Mouse (Mus musculus) heart, embryonic 11.5 days (tissue): Measurements from ENCODE around the gene Pik3cd. TPM values are rescaled to one million over a fixed set of nuclear protein-coding genes. Genes with fewer than 3 reads are reported as not detected.

Source experiments
- ATAC-seq: fragments of 200-750 bp; cut with Nextera tagmentation; replicated peaks from 2 replicates; pipeline ENCODE4 v1.8.0; 2017; ENCODE audit warnings: moderate library complexity; ENCODE audit not compliant: insufficient number of reproducible peaks, low FRiP score, low TSS enrichment
- H3K27ac ChIP-seq: fragments of 300-500 bp; sonication (generic); 2 replicates; pipeline ENCODE4 v1.5.1; 2014; ENCODE audit warnings: mild to moderate bottlenecking, low read depth, low read length
- H3K27me3 ChIP-seq: fragments of 300-500 bp; sonication (generic); 2 replicates; pipeline ENCODE4 v1.6.1; 2014; ENCODE audit warnings: mild to moderate bottlenecking, low read length, mixed read lengths; ENCODE audit not compliant: control insufficient read depth, insufficient read depth
- H3K36me3 ChIP-seq: fragments of 300-500 bp; sonication (generic); 2 replicates; pipeline ENCODE4 v1.6.1; 2014; ENCODE audit warnings: mild to moderate bottlenecking, low read length, moderate library complexity, mixed read lengths; ENCODE audit not compliant: control insufficient read depth, insufficient read depth
- H3K4me1 ChIP-seq: fragments of 300-500 bp; sonication (generic); 2 replicates; pipeline ENCODE4 v1.6.1; 2014; ENCODE audit warnings: low read length; ENCODE audit not compliant: control insufficient read depth, insufficient read depth
- H3K4me2 ChIP-seq: fragments of 300-500 bp; sonication (generic); 2 replicates; pipeline ENCODE4 v1.6.1; 2014; ENCODE audit warnings: mild to moderate bottlenecking, moderate library complexity
- H3K4me3 ChIP-seq: fragments of 300-500 bp; sonication (generic); 2 replicates; pipeline ENCODE4 v1.5.1; 2014; ENCODE audit warnings: low read depth, low read length
- H3K9ac ChIP-seq: fragments of 300-500 bp; sonication (generic); 2 replicates; pipeline ENCODE4 v1.6.1; 2014; ENCODE audit warnings: mild to moderate bottlenecking, low read depth, low read length, moderate library complexity
- H3K9me3 ChIP-seq: fragments of 300-500 bp; sonication (generic); replicated peaks from 2 replicates; pipeline ENCODE4 v1.6.1; 2016; ENCODE audit warnings: low read length; ENCODE audit not compliant: control insufficient read depth
- WGBS: fragments of 180-500 bp; shearing (Covaris S2); extraction: QIAGEN DNeasy Blood & Tissue Kit; methylation state at CpG from one replicate; pipeline ENCODE4 v1.1.7; 2014; ENCODE audit not compliant: insufficient replicate concordance; 5-methylcytosine and 5-hydroxymethylcytosine counted together
- polyA plus RNA-seq: library from polyadenylated mRNA; unstranded; fragments of >200 nt; fragmentation: Nextera tagmentation; extraction: Ambion mirVana; gene quantifications from 2 replicates; pipeline ENCODE4 v1.2.1, GENCODE M21; 2014

The Pik3cd gene
- polyA plus RNA-seq, 1 experiment from 2014 or later: 2.3 TPM

DNA sequence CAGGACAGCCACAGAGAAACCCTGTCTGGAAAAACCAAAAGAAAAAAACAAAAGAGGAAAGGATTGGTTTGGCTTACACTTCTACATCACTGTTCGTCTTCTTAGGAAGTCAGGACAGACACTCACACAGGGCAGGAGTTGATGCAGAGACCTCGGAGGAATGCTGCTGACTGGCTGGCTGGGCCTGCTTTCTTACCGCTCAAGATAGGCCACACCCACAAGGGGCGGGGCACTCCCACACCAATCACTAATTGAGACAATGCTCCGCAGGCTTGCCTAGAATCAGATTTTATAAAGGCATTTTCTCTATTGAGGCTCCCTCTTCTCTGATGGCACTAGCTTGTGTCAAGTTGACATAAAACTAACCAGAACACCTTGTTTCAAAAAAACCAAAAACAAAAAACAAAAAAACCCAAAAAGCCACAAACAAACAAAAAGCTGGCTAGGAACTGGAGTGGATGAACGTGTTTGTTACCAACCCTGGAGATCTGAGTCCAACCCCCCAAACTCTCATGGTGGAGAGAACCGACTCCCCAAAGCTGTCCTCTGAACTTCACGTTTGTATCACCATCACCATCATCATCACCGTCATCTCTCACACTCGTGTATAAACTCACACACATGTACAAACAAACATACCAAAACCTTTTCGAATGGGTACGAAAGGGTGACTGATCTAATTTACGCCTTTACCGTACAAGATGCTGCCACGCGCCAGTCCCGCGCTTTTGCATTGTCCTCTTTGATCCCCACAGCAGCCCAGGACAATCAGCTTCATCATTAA is 753 bp downstream of the Pik3cd start:
- Histone ChIP-seq H3K9ac (no peak overlapping the region), H3K36me3 (no peaks in the 10 kb centered on the region), H3K9me3 (no peaks in the 10 kb centered on the region), H3K4me3 (no peak overlapping the region), H3K27me3 (peaks cover 13% of the 10 kb centered on the region), H3K27ac (no peak overlapping the region), H3K4me2 (no peak overlapping the region), H3K4me1 (peaks cover 18% of the 10 kb centered on the region)
- WGBS: 64% methylated on average over 18 of the region's 18 CpGs
- ATAC-seq: no peak

DNA sequence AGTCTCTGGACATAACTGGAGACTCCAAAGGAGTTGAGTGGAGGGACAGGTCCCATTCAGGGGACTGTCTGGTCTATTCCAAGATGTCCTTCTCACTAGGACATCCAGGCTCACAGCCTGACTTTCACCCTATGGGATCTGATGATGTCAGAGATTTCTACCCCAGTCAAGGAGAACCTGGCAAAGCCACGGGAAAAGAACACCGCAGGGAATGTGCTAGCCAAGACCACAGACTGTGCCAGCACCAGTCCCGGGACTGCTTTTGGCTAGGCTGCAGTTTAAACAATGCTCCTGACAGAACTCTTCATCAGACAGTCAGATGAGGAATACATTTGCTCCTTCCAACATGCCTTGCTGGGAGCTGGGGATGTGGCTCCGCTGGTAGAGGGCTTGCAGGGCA is 2.4 kb downstream of the Pik3cd start:
- Histone ChIP-seq H3K27ac (no peak overlapping the region), H3K27me3 (peaks cover 13% of the 10 kb centered on the region), H3K9me3 (no peaks in the 10 kb centered on the region), H3K36me3 (no peaks in the 10 kb centered on the region), H3K4me2 (no peak overlapping the region), H3K4me3 (no peak overlapping the region), H3K9ac (no peak overlapping the region), H3K4me1 (peaks cover 26% of the 10 kb centered on the region)
- WGBS: 78% methylated on average over 4 of the region's 4 CpGs
- no peak for ATAC-seq

DNA sequence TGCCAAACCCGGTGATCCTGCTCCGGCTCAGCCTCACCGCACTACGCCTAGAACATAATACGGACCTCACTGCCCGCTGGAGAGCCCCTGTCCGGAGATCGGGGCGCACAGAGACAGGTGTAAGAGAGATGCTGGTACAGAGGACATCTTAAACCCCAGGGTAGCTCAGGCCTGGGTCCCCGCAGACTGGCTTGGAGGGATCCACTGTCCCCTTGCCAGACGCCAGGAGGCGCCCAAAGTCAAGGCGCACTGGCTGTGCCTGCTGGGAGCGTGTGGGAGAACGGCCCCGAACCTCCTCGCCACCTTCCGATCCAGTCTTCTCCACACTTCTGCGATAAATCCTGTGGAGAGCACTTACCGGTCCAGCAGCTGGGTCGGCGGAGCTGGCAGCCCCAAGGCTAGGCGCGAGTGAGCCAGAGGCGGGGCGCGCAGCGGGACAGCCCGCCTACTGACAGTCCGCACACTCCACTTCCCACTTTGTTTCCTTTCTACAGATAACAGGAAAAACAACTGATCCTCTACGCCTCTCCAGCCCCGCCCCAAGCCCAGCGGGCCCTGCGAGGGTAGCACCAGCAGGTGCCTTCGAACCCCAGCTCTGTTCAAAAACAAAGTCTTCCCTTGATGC is 4.1 kb downstream of the Pik3cd start:
- WGBS: under 1% methylated on average over 35 of the region's 35 CpGs
- ATAC-seq: 0 out of 2 replicates have a peak, but pooled peaks have one; percentile 23

DNA sequence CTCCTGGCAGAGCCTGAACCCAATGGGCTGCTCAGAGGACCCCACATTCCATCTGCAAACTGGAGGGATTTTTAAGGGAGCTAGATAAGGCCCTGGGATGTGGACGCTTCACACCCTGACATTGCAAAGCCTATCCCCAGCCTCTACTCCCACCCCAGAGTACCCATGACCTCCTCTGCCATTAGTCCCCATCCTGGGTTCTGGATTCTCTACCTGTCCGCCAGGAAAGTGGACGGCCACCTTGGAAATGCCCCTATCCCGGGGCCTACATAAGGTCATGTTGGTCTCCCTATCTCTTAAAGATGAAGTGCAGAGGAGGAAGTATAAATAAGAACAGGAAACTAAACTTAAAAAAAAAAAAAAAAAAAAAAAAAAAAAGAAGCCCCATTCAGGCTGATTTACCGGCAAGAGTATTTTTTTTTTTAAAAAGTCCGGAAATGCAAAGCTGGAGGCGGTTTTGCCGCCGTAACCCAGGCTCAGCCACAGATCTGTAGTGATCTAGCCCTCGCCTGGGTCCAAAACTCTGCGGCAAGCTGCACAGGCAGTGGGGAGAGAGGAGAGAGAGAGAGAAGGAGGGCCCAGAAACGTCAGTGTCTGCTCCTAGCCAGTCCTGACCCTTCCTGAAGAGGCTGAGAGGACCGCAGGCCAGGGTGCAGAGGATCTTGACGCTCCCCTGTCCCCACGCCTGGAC is 4.7 kb downstream of the Pik3cd start:
- Histone ChIP-seq H3K4me3 (peak overlapping the region; percentile 41), H3K9ac (peak overlapping the region; percentile 58), H3K9me3 (no peaks in the 10 kb centered on the region), H3K27ac (no peak overlapping the region), H3K27me3 (peaks cover 17% of the 10 kb centered on the region), H3K36me3 (no peaks in the 10 kb centered on the region), H3K4me1 (peaks cover 24% of the 10 kb centered on the region), H3K4me2 (peak overlapping the region; percentile 71)
- 10% methylated on average over 15 of the region's 15 CpGs for WGBS
- 0 out of 2 replicates have a peak, but pooled peaks have one; percentile 8 for ATAC-seq

More for the DNA sequence above, 4.1 kb downstream of the Pik3cd start:
- H3K27me3 ChIP-seq: peaks cover 17% of the 10 kb centered on the region
- H3K36me3 ChIP-seq: no peaks in the 10 kb centered on the region
- peak overlapping the region; percentile 41 for H3K4me3 ChIP-seq
- H3K9me3 ChIP-seq: no peaks in the 10 kb centered on the region
- peaks cover 26% of the 10 kb centered on the region for H3K4me1 ChIP-seq
- peak overlapping the region; percentile 58 for H3K9ac ChIP-seq
- H3K4me2 ChIP-seq: peak overlapping the region; percentile 71
- no peak overlapping the region for H3K27ac ChIP-seq

DNA sequence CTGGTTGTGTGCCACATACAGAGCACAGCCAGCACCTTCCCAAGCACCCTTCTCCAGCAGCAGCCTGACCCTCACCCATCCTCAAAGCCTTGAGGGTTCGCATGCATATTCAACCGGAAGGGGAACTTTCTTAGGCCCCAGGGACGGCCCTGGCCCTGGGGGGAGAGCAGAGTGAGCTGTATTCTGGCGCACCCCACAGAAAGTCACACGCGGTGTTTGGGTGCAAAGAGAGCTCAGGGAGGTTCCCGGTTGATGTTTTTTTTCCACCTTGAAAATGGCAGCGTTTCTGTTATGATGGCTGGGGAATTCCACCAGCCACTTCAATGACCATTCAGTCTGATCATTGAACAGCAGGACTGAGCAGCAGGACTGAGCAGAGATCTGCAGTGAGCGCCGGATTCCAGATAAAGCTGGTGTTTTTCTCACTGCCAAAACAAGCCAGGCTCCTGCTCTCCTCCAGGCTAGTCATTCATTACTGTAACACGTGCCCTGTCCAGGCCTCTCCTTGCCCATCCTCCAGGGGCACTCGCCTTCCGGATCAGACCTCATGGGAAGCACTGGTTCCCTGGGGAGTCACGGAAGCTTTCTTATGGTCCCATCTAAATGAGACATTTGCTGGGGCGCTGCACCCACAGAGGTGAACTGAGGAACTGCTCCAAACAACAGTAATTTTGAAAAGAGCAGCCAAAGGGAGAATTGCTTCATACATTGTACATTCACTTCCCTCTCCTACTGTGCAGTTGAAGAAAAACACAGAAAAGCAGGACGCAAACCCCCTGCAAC is 6.0 kb downstream of the Pik3cd start:
- WGBS: 17% methylated on average over 16 of the region's 16 CpGs
- H3K27me3 ChIP-seq: peaks cover 17% of the 10 kb centered on the region
- no peak overlapping the region for H3K27ac ChIP-seq
- ATAC-seq: no peak
- no peaks in the 10 kb centered on the region for H3K36me3 ChIP-seq
- no peak overlapping the region for H3K9ac ChIP-seq
- no peaks in the 10 kb centered on the region for H3K9me3 ChIP-seq
- no peak overlapping the region for H3K4me3 ChIP-seq
- H3K4me2 ChIP-seq: peak overlapping the region; percentile 11; the same call in 1 of the 2 replicates
- peaks cover 22% of the 10 kb centered on the region for H3K4me1 ChIP-seq

DNA sequence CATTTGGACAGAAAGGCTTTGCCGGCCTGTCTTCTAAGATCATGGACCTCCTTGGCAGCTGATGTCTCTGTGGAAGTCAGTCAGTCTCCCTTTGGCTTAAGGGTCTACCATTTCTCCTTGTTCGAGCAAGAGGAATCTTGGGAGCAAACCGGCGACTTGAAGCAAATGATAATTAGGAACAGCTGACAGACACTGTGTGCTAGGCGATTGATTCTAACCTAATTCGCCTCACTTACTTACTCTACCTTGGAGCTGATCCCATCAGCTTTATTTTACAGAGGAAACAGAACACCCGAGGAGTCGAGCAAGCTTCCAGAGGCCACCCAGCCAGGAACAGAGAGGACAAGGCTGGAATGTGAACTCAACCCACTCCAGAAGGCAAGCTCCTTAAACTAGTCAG is 11.0 kb downstream of the Pik3cd start:
- Histone ChIP-seq H3K4me1 (peaks cover 14% of the 10 kb centered on the region), H3K4me3 (no peak overlapping the region), H3K27ac (0 out of 2 replicates have a peak overlapping the region, but pooled peaks have one; percentile 10), H3K4me2 (no peak overlapping the region), H3K27me3 (0 out of 2 replicates have a peak, but pooled peaks cover 4% of the 10 kb centered on the region), H3K36me3 (no peaks in the 10 kb centered on the region), H3K9ac (no peak overlapping the region), H3K9me3 (no peaks in the 10 kb centered on the region)
- ATAC-seq: no peak
- WGBS: 72% methylated on average over 8 of the region's 8 CpGs

DNA sequence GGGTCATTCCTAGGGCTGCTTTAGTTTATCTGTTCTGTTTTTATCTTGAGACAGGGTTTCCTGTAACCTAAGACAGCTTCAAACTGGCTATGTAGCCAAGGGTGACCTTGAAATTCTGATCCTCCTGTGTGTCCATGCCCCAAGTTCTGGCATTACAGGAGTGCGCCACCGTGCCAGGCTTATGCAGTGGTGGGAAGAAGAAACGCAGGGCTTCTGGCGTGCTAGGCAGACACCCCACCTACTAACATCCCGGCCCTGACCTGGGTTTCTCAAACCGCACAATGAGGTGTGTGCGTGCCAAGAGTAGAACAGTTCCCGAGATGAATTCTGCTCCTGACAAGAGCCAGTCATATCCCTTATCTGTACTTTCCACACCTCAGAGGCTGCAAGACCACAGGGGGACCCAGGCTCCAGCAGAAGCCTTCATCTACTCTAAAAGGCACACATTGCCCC is 11.5 kb downstream of the Pik3cd start:
- Histone ChIP-seq H3K4me2 (0 out of 2 replicates have a peak overlapping the region, but pooled peaks have one; percentile 15), H3K4me3 (no peak overlapping the region), H3K27ac (peak overlapping the region; percentile 10; the same call in 1 of the 2 replicates), H3K4me1 (peaks cover 9% of the 10 kb centered on the region), H3K36me3 (no peaks in the 10 kb centered on the region), H3K9me3 (no peaks in the 10 kb centered on the region), H3K27me3 (0 out of 2 replicates have a peak, but pooled peaks cover 4% of the 10 kb centered on the region), H3K9ac (no peak overlapping the region)
- WGBS: 43% methylated on average over 8 of the region's 8 CpGs
- ATAC-seq: no peak
